Mouse (Mus musculus) kidney, postnatal 10 days (tissue): ENCODE results near the gene Arhgap8.
A peak's percentile ranks its signal among the peaks of the same experiment; 100 is the strongest.
"Not testable (repeated sequence)": the region's sequence is repeated elsewhere in the genome, so short reads cannot be mapped to it uniquely, and the experiment has no call there.

Source experiments
- DNase-seq: peaks from one replicate; pipeline ENCODE4 v3.0.0; 2021; ENCODE audit warnings: mixed read lengths

The Arhgap8 gene

DNA sequence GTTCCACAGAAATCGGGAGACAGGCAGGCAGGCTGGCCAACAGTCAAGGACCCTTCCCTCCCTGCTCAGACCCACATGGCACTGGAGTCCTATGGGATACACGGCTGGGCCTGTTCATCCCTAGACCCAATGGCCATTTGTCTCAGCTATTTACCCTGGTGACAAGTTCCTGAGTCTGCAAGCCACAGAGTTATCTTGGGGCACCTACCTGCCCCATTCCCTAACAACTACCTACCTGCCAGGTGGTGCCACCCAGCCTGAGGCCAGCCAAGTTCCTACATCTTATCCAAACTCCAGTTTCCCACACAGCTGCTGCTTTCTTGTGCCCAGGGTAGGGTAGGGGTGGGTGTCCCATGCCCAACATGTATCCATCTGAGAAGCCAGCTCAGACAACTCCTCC lies 21.7 kb upstream of the Arhgap8 start:
- no peak for DNase-seq

- peak; percentile 85 for DNase-seq
These were observed 19.6 kb upstream of the Arhgap8 start for GRCm38 (mm10) chr15:84700147-84700794.

DNA sequence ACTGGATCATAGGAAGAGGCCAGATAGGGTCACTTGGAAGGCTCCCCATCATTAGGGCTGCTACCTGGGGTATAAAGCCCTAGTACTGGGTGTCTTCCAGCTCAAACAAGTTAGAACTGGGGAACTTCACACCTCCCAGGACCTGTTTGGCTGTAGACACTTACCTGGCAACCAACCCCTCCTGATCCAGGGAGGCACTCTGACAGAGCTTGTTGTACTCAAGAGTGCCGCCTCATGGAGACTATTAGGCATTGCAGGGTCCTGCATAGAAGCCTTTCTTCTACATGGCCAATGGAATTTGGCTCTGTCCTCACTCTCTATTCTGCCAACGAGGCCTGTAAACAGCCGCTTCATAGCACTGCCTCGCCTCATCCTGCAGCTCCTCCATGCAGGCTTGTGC lies 17.9 kb upstream of the Arhgap8 start:
- DNase-seq, result peak; percentile 74

DNA sequence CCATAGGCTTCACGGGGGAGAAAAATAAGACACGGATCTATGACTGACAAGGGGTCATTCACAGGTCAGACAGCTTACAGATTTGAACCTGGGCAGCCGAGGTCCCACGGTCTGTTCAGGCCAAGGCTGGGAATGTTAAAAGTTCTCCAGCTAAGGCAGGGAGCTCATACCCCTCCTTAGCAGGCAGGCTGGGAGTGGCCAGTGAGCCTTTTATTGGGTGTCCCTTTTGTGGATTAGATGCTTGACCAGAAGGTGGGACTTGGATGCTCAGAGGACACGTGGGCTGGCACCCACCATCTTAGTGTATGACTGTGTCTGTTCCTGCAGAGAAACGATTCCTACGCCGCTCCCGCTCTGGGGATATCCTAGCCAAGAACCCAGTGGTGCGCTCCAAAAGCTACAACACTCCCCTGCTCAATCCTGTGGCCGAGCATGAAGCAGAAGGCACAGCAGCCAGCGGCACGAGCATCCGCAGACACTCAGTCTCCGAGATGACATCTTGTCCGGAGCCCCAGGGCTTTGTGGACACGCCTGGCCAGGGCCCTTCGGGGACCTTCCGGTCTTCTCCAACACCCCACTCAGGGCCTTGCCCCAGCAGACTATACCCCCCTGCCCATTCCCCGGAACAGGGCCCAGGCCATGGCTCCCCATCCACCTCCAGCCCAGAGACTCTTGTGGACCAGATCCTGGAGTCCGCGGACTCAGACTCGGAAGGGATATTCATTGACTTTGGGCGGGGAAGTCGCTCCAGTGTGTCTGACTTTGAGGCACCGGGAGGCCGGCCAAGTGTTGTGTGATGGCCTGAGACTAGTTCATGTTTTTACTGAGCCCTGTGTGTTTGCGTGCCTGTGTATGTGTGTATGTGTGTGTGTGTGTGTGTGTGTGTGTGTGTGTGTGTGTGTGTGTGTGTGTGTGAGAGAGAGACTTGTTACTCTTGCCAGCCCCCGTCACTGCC lies 17.2 kb upstream of the Arhgap8 start:
- peak; percentile 62 for DNase-seq

DNA sequence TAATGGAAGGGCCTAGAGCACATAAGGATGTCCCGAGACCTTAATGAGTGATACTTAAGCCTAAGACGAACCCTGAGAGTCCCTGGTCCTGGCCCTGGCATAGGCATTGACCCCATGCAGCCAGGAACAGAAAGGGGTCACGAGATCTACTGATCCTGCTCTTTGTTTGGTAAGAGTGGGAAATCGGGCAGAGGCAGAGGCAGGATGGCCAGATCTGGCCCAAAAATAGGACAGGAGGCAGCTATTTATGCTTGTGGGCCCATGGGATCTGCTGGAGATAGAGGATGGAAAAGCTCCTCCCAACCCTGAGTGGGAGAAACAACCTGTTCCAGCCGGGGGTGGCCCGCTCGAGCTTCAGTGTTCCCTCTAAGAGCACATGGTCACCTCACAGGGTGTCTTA lies 15.9 kb upstream of the Arhgap8 start:
- no peak for DNase-seq

DNA sequence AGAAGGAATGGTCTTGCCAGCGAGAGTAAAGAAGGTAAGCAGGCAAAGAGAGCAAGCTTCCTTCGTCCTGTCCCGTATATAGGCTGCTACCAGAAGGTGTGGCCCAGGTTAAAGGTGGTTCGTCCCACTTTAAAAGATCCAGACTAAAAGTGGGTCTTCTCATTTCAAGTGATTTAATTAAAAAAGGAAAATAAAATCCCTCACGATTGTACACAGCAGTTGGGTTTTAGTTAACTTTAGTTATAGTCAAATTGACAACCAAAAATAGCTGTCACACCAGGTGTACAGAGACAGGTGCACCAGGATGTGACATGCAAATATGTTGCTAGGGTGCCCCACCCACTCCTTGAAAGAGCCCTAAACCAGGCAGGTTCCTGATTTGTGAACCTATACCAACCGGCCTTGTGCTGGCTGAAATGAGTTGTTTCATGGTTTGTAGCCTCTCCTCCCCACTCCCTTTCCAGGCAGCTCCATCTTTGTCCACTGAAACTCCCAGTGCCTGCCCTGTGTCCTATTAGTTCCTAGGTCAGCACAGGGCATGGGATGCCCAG lies 14.4 kb upstream of the Arhgap8 start:
- no peak for DNase-seq

GRCm38 (mm10) chr15:84706983-84707619 lies 12.8 kb upstream of the Arhgap8 start:
- no peak for DNase-seq

- DNase-seq, result no peak
These were observed 7.1 kb upstream of the Arhgap8 start for GRCm38 (mm10) chr15:84712566-84713405.

DNA sequence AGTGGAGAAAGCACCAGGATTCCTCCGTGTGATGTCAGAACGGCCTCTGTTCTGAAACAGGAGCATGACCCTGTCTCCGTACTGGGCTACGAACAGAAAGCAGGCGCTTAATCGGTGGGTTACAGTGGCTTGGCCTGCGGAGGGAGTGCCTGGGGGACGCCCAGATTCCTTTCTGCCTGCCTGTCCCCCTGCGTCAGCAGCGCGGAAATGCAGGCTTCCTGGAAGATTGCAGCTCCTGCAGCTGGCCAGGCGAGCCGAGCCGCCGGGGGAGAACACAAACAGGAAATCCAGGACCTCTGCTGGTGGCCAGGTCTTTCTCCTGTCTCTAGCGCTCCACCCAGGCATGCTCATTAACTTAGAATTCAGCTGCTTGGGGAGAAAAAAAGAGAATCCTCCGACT lies 5.1 kb upstream of the Arhgap8 start:
- DNase-seq, result peak; percentile 93

DNA sequence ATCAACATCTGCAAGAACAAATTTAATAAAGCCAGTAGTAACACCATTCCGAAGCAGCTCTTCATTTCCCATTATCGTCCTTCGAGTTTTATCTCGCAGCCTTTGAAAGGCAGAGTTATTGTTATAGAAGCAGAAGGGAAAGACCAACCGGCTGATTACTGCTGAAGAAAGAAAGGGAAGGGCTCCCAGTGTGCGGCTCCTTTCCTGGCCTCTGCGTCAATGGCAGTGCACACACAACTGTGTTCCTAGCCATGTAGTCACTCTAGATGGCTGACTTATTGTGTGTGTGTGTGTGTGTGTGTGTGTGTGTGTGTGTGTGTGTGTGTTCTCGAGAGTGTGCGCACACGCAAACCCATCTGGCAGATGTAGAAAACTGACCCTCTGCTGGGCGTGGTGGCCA lies 4.7 kb upstream of the Arhgap8 start:
- peak; percentile 21 for DNase-seq

DNA sequence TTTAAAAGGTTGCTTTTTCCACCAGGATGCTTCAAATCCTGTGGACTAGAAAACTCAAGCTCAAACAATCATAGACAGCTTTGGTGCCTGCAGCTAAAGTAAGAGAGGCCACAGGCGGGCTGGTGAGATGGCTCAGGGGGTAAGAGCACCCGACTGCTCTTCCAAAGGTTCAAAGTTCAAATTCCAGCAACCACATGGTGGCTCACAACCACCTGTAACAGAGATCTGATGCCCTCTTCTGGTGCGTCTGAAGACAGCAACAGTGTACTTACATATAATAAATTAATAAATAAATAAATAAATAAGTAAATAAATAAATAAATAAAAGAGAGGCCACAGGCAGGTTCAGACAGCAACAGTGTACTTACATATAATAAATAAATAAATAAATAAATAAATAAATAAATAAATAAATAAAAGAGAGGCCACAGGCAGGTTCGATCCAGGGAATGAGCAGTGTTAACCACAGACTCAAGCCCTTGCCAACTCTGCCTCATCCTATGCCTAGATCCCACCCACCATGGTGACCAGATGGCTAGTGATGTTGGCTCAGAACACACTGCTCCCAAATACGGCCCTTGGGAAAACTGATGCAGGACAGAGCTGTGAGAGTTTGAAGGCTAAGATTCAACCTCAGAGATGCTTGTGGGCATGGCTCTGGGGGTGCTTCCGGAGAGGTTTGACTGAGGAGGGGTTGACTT lies 2.1 kb upstream of the Arhgap8 start:
- DNase-seq, result not testable (repeated sequence)

DNA sequence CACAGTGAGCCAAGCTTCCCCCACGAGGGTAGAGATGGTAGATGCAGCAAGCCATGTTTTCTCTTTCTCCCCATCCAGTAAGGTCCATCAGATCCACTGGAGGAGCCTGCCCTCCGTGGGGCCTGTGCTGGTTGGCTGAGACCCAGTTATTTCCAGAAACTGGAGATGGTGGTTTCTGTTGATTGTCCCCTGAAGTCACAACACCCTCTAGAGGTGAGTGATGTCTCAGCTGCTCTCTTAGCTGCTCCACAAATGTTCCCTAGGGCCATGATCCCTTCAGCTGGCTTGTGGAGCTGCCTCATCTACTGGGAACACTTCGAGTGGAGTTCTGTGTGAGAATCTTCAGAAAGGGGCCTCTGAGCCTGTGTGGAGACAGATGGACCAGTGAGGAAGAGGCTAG lies 1.1 kb upstream of the Arhgap8 start:
- no peak for DNase-seq

GRCm38 (mm10) chr15:84720291-84721204 lies 696 bp downstream of the Arhgap8 start:
- peak; percentile 69 for DNase-seq

- not testable (repeated sequence) for DNase-seq
These were observed 3.8 kb downstream of the Arhgap8 start for GRCm38 (mm10) chr15:84723656-84724055.

GRCm38 (mm10) chr15:84724199-84724598 lies 4.3 kb downstream of the Arhgap8 start:
- peak; percentile 43 for DNase-seq

GRCm38 (mm10) chr15:84729685-84730084 lies 9.8 kb downstream of the Arhgap8 start:
- DNase-seq, result no peak

DNA sequence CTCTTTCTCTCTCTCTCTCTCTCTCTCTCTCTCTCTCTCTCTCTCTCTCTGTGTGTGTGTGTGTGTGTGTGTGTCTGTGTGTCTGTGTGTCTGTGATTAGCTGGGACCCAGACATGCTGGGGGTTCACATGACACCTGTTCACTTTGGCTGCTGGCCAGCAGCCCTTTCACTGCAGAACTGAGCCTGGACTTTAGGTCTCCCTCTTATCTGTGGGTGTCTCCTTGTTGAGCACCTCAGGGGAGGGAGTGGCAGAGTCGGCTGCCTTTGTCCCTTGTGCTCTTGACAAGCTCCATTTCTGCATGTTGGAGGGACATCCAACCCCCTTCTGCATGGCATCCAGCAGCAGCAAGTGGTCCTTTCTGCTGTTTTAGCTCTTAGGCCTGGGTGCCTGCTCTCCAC lies 11.0 kb downstream of the Arhgap8 start:
- no peak for DNase-seq

GRCm38 (mm10) chr15:84731676-84732424 lies 12.0 kb downstream of the Arhgap8 start:
- DNase-seq, result no peak

DNA sequence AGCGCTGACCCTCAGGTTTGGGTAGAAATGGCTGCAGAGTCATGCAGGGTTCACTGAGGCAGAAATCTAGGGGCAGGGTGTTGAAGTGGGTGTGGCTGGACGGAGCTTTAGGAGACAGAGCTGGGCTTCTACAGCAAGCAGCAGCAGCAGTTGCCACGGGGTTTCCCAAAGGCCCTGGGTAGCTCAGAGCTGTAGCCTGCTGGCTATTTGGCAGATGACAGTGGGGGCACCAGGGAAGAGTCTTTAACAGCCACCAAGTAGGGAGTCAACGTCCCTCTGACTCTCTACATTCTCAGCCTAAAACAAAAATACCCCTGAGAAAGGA lies 12.5 kb downstream of the Arhgap8 start:
- no peak for DNase-seq
